Mouse (Mus musculus) liver, adult 2 months (tissue): ENCODE measurements at regions not wholly inside any gene's neighbourhood (a gene's known extent, or its start where the extent isn't known, plus 50 kb on each side); places are given as distances from the start of the nearest gene placed in this dataset.

Source experiments
- CTCF ChIP-seq: fragments of 200-500 bp; IDR thresholded peaks from 2 replicates; pipeline ENCODE4 v1.5.1; 2011; ENCODE audit warnings: low read depth, low read length, control low read depth
- POLR2A ChIP-seq: fragments of 200-500 bp; IDR thresholded peaks from 2 replicates; pipeline ENCODE4 v1.6.1; 2011; ENCODE audit warnings: low read length, control low read depth; ENCODE audit not compliant: insufficient read depth; ENCODE audit errors: extremely low read depth

DNA sequence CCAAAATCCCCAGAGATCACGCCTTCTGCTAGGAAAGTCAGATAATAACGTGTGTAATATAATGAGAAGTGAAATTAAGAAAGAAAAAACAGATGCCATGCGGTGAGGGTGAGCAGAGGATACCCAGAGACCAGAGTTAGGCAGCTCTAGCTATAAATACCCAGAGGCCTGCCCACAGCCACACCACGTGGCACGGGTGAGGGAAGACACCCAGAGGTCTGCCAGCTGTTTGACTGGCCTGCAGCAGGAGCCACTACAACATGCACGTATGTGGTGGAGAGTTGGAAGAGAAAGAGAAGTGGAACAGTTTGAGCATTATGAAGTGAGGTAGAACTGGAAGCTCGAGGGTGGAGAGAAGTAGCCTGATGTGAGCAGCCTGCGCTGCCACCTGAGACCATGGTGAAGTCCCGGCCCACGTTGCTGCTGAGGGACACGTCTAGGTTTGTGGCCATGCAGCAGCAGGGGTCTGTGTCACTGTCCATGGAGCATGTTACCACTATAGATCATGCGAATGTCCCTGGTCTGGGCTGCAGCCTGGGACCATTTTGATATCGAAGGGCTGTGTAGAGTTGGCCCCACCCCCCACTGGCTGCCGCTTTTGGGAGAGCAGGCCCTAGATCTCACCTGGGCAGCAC is 88.2 kb upstream of the Fyn start:
- TF ChIP-seq POLR2A: no peak
- no peak for TF ChIP-seq CTCF
